Mouse (Mus musculus) forebrain, embryonic 14.5 days (tissue): ENCODE measurements at regions not wholly inside any gene's neighbourhood (a gene's known extent, or its start where the extent isn't known, plus 50 kb on each side); places are given as distances from the start of the nearest gene placed in this dataset.
A peak's percentile ranks its signal among the peaks of the same experiment; 100 is the strongest.
"Not testable (repeated sequence)": the region's sequence is repeated elsewhere in the genome, so short reads cannot be mapped to it uniquely, and the experiment has no call there.

ENCODE experiments used
- ATAC-seq: fragments of 200-750 bp; cut with Nextera tagmentation; 2 replicates; pipeline ENCODE4 v1.8.0; 2017; ENCODE audit warnings: mild to moderate bottlenecking, moderate library complexity
- DNase-seq: peaks from one replicate; pipeline ENCODE4 v3.0.0-alpha.2; 2015; ENCODE audit warnings: low spot score
- H3K27ac ChIP-seq: fragments of 300-500 bp; sonication (generic); 2 replicates; pipeline ENCODE4 v1.5.1; 2014; ENCODE audit warnings: low read depth, mild to moderate bottlenecking, control low read depth, low read length, moderate library complexity
- H3K27me3 ChIP-seq: fragments of 300-500 bp; sonication (generic); replicated peaks from 2 replicates; pipeline ENCODE4 v1.6.1; 2014; ENCODE audit warnings: low read length, control low read depth, mixed read lengths; ENCODE audit not compliant: control insufficient read depth, insufficient read depth
- H3K36me3 ChIP-seq: fragments of 300-500 bp; sonication (generic); 2 replicates; pipeline ENCODE4 v1.6.1; 2014; ENCODE audit warnings: low read length, control low read depth; ENCODE audit not compliant: control insufficient read depth, insufficient read depth
- H3K4me1 ChIP-seq: fragments of 300-500 bp; sonication (generic); 2 replicates; pipeline ENCODE4 v1.6.1; 2014; ENCODE audit warnings: antibody characterized with exemption, low read length, control low read depth; ENCODE audit not compliant: control insufficient read depth, insufficient read depth
- H3K4me2 ChIP-seq: fragments of 300-500 bp; sonication (generic); 2 replicates; pipeline ENCODE4 v1.6.1; 2014; ENCODE audit warnings: mild to moderate bottlenecking, control low read depth, low read length
- H3K4me3 ChIP-seq: fragments of 300-500 bp; sonication (generic); 2 replicates; pipeline ENCODE4 v1.5.1; 2014; ENCODE audit warnings: low read depth, low read length, control low read depth
- H3K9ac ChIP-seq: fragments of 300-500 bp; sonication (generic); 2 replicates; pipeline ENCODE4 v1.6.1; 2014; ENCODE audit warnings: mild to moderate bottlenecking, low read length, control low read depth, moderate library complexity
- H3K9me3 ChIP-seq: fragments of 300-500 bp; sonication (generic); replicated peaks from 2 replicates; pipeline ENCODE4 v1.6.1; 2016; ENCODE audit warnings: low read length, control low read depth, mixed read lengths; ENCODE audit not compliant: control insufficient read depth
- WGBS: fragments of 180-500 bp; shearing (Covaris S2); extraction: QIAGEN DNeasy Blood & Tissue Kit; methylation state at CpG from one replicate; pipeline ENCODE4 v1.1.7; 2014; 5-methylcytosine and 5-hydroxymethylcytosine counted together

DNA sequence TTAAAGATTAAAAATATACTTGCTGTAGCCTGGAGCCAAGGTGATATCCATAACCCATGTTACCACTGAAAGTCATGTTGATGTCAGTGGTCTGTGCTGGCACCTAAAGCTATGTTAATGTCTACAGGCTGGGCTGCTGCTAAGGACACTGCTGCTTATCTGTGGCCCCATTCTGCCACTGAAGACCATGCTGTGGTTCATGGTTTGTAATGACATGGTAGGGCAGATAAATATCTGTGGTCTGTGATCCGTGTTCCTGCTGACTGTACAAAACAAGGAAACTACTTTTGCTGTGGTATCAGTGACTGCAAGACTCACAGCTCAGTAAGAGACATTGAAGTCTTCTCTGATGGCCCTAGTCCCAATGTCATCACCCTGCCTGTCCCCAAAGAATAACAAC lies 245.7 kb downstream of the Slco4c1 start:
- H3K9ac ChIP-seq: no peak overlapping the region
- H3K4me2 ChIP-seq: no peak overlapping the region
- ATAC-seq (no peak), DNase-seq (no peak)
- H3K9me3 ChIP-seq: no peaks in the 10 kb centered on the region
- H3K36me3 ChIP-seq: no peaks in the 10 kb centered on the region
- no peak overlapping the region for H3K4me3 ChIP-seq
- WGBS: 86% methylated on average over 1 of the region's 1 CpGs
- no peak overlapping the region for H3K27ac ChIP-seq
- H3K27me3 ChIP-seq: no peaks in the 10 kb centered on the region
- H3K4me1 ChIP-seq: no peaks in the 10 kb centered on the region

DNA sequence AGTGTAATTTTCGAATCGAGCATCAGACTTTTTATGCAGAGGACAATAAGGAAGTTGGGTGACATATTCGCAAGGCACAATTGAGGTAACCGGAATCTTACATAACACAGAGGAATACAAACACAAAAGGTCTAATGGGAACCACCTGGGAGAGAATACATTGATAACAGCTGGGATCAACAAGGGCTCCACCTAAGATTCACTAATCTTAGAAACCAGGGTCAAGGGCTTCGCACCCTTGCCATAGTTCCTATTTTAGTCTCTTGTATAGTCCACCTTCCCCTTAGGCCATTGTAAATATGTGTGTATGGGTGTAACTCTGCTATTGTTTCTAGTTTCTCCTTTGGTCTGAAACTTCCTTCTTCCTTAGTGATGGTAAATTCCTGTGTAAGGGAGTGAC lies 246.6 kb downstream of the Slco4c1 start:
- not testable (repeated sequence) for ATAC-seq, H3K36me3 ChIP-seq, DNase-seq, H3K27ac ChIP-seq, H3K4me1 ChIP-seq, H3K4me3 ChIP-seq, H3K4me2 ChIP-seq, H3K27me3 ChIP-seq, H3K9me3 ChIP-seq, H3K9ac ChIP-seq
- WGBS: 94% methylated on average over 5 of the region's 5 CpGs

DNA sequence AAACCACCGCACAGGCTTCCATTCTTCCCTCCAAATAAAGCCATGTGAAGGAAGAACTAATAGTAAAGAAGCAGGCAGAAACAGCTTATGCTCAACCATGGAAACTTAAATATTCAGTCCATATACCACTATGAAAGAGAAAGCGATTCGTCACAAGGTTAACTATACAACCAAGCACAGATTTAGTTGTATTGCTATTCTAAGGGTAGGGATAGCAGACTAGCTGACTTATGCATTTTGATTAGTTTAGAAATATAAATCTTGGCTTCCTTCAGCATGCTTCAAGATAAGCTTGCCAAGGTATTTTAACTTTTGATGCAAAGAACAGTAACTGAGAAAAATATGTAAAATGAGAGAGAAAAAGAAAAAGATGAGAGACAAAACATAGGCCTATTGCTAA lies 275.8 kb downstream of the Slco4c1 start:
- no peak for ATAC-seq
- no peak overlapping the region for H3K4me3 ChIP-seq
- no peaks in the 10 kb centered on the region for H3K4me1 ChIP-seq
- no peaks in the 10 kb centered on the region for H3K9me3 ChIP-seq
- no peak for DNase-seq
- no peaks in the 10 kb centered on the region for H3K27me3 ChIP-seq
- no peak overlapping the region for H3K27ac ChIP-seq
- no peaks in the 10 kb centered on the region for H3K36me3 ChIP-seq
- no peak overlapping the region for H3K9ac ChIP-seq
- WGBS: 72% methylated on average over 3 of the region's 3 CpGs
- no peak overlapping the region for H3K4me2 ChIP-seq

DNA sequence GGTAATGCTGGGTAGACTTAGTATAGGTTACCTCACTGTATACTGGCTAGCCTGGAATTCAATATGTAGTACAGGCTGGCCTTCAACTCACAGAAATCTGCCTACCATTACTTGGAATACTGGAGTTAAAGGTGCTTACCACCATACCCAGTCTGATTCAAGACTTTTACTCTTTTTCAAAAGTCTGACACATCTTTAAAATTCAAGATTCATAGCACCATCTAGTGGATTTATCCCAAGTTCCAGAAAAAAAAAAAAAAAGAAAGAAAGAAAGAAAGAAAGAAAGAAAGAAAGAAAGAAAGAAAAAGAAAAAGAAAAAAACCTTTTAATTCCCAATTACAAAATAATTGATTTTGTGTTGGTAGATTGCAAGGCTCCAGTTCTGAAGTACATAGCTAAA lies 302.7 kb downstream of the Slco4c1 start:
- H3K9me3 ChIP-seq: no peaks in the 10 kb centered on the region
- H3K4me3 ChIP-seq: no peak overlapping the region
- H3K9ac ChIP-seq: no peak overlapping the region
- no peaks in the 10 kb centered on the region for H3K36me3 ChIP-seq
- ATAC-seq (no peak), DNase-seq (peak; percentile 52)
- H3K27ac ChIP-seq: no peak overlapping the region
- H3K27me3 ChIP-seq: no peaks in the 10 kb centered on the region
- H3K4me1 ChIP-seq: no peaks in the 10 kb centered on the region
- H3K4me2 ChIP-seq: no peak overlapping the region

DNA sequence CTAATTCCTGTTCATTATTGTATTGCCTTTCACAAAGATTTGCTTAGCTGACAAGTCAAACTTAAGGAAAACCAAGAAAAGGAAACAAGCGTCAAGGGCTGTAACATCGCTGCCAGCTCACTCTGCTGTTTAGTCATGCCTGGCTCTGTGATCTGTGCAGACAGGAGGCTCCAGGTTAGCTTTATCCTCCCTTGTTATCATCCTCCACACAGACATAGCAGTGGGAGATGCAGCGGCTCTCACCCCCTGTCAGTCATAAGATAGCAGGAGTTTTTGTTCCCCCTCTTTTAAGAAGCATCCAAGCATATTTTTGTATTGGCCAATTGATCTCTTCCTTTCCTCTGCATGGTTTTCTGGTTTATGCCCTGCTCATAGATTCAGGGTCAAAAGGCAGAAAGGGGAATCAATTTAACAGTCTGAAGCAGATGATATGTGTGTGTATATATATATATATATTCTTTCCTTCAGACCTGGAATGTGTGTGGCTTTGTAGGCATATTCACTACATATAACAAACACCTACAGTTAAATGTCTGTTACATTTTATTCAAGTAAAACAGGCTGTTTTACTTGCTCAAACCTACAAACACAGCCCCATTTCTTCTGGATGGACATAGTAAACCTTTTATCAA lies 308.6 kb downstream of the Slco4c1 start:
- Histone ChIP-seq H3K27me3 (no peaks in the 10 kb centered on the region), H3K4me1 (no peaks in the 10 kb centered on the region), H3K4me2 (no peak overlapping the region), H3K9me3 (no peaks in the 10 kb centered on the region), H3K4me3 (no peak overlapping the region), H3K27ac (no peak overlapping the region), H3K36me3 (no peaks in the 10 kb centered on the region), H3K9ac (no peak overlapping the region)
- ATAC-seq (no peak), DNase-seq (no peak)
- WGBS: 80% methylated on average over 3 of the region's 3 CpGs

DNA sequence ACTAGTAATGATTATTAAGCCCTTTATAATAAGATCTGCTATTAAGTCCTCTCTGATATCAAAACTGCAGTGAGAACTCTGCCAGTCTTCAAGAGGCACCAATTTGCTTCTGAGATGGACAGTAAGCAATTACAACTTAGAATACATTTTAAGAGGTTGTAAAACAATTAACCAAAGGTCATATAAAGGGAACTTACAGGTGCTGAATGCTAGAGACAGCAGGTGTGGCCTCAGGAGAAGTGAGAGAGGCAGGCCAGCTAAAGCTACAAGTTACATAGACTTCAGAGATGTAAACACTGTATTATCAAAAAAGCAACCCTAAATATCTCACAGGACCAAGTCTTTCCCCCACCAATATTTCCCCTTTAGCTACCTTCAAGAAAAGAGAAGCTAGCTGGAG lies 315.7 kb downstream of the Slco4c1 start:
- no peaks in the 10 kb centered on the region for H3K27me3 ChIP-seq
- no peak overlapping the region for H3K4me2 ChIP-seq
- H3K4me1 ChIP-seq: no peaks in the 10 kb centered on the region
- no peaks in the 10 kb centered on the region for H3K9me3 ChIP-seq
- no peak overlapping the region for H3K9ac ChIP-seq
- no peak for DNase-seq
- ATAC-seq: no peak
- no peak overlapping the region for H3K4me3 ChIP-seq
- H3K36me3 ChIP-seq: no peaks in the 10 kb centered on the region
- no peak overlapping the region for H3K27ac ChIP-seq

DNA sequence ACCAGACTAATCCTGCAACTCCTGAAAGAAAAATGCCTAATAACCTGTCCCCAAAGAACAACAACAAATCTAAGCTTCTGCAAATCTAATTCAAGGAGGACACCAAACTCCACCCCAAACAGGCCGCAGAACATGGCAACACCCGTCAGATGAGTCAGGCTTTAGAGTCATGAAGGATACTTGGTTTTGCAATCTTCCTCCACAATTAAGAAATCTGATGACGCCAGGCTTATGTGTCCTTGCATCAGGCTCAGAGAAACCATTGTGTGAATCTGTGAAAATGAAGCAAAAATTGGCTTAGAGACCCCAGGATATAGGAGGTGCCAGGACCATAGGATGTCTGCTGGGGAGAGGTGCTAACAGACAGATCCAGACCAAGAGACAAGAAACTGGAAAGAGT lies 352.6 kb downstream of the Slco4c1 start:
- ATAC-seq: no peak
- Histone ChIP-seq H3K9ac (no peak overlapping the region), H3K27me3 (no peaks in the 10 kb centered on the region), H3K4me1 (no peaks in the 10 kb centered on the region), H3K27ac (no peak overlapping the region), H3K9me3 (no peaks in the 10 kb centered on the region), H3K4me3 (no peak overlapping the region), H3K4me2 (no peak overlapping the region), H3K36me3 (no peaks in the 10 kb centered on the region)
- 91% methylated on average over 3 of the region's 3 CpGs for WGBS
- no peak for DNase-seq

DNA sequence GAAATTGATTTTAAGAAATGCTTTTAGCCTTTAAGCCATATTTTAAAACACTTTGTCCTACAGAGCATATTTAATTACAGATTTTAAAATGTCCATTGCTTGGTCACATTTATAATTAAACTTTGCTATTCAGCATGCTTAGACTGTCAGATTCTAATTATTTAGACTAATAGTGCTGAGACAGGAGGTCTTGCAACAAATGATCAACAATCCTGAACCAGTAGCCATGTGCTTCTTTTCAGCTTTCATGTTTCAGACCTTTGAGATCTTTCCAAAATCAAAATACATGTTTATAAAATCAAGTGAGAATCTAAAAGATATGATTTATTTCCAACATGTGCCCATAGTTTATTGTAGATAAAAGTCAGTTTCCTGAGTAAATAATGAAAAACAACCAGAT lies 371.0 kb downstream of the Slco4c1 start:
- Histone ChIP-seq H3K4me1 (no peaks in the 10 kb centered on the region), H3K4me3 (no peak overlapping the region), H3K4me2 (no peak overlapping the region), H3K27ac (no peak overlapping the region), H3K9me3 (no peaks in the 10 kb centered on the region), H3K36me3 (no peaks in the 10 kb centered on the region), H3K27me3 (no peaks in the 10 kb centered on the region), H3K9ac (no peak overlapping the region)
- DNase-seq: no peak
- ATAC-seq: no peak

DNA sequence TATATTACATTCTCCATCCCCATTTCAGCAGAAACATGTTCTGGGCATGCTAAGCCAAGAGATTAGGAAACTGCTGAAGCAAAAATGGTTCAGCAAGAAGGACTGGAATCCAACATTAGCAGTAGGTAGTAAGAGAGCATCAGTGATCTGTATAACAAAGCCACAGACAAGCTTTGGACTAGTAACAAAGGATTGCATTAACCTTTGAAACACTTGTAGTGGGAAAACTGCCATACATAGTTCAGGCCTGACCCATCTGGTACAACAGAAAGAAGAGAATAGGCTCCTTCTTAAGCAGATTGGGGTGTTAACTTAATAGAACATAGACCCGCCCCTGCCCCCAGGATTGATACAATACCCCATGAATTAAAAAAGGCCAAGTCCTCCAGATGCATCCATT lies 389.2 kb downstream of the Slco4c1 start:
- Histone ChIP-seq H3K4me2 (no peak overlapping the region), H3K4me3 (no peak overlapping the region), H3K27me3 (no peaks in the 10 kb centered on the region), H3K9ac (no peak overlapping the region), H3K4me1 (no peaks in the 10 kb centered on the region), H3K36me3 (no peaks in the 10 kb centered on the region), H3K9me3 (no peaks in the 10 kb centered on the region), H3K27ac (no peak overlapping the region)
- 84% methylated on average over 1 of the region's 1 CpGs for WGBS
- no peak for DNase-seq
- no peak for ATAC-seq
